Mouse (Mus musculus) liver, embryonic 14.5 days (tissue): ENCODE measurements at regions not wholly inside any gene's neighbourhood (a gene's known extent, or its start where the extent isn't known, plus 50 kb on each side); places are given as distances from the start of the nearest gene placed in this dataset.

Source experiments
- CTCF ChIP-seq: IDR thresholded peaks from 2 replicates; pipeline ENCODE4 v1.5.1; 2016; ENCODE audit warnings: antibody characterized with exemption, low read depth, control low read depth
- EP300 ChIP-seq: IDR thresholded peaks from 2 replicates; pipeline ENCODE4 v1.6.1; 2016; ENCODE audit warnings: antibody characterized with exemption, low read depth

DNA sequence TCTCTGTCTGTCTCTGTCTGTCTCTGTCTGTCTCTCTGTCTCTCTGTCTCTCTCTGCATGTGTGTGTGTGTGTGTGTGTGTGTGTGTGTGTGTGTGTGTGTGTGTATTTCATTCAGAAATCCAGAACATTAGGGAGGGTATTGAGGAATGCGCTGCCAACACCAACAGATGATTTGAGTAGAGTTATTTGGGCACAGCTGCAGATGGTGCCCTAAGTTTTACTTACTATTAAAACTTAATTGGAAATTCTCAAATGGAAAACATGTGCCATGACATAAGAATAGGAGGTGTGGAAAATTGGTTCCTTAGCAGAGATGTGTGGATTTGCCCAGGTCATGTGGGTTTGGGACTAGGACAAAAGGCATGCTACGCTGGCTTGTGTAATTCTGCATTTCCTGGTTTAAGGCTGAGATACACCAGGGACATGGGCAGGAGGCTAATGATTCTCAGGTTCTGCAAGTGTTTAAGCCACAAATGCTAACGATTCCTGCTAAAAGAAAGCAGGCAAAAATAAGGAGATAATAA, 1437.5 kb downstream of the Rapgef2 start:
- TF ChIP-seq CTCF, result no peak
- TF ChIP-seq EP300, result no peak
